Mouse (Mus musculus) frontal cortex, postnatal 36 days (tissue): ENCODE measurements around the gene Vmn1r213.

Experiments
- DNase-seq, 2 experiments: peaks; one replicate each; pipeline ENCODE4 v3.0.0; 2022; ENCODE audit warnings: low spot score in 2 of 2

Gene Vmn1r213

DNA sequence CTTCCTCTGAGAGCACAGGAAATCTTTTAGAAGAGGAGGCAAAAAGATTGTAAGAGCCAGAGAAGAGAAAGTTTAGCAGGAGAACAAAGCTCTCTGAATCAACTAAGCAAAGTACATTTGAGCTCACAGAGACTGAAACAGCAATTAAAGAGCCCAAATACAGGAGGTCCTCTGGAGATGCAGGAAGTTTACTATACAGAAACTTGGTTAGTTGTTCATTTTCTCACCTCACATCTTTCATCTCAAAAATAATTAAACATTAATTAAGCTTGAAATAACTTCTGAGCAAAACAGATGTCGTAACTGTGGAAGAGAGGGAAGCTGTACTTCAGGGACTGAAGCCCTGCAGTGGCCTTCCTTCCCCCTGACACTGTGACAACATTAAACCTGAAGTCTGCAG lies at the start of gene Vmn1r213:
Gene Vmn1r213, plus strand, starts transcription at position 301 of the 400 bp plus-strand sequence.
- no peak for DNase-seq

DNA sequence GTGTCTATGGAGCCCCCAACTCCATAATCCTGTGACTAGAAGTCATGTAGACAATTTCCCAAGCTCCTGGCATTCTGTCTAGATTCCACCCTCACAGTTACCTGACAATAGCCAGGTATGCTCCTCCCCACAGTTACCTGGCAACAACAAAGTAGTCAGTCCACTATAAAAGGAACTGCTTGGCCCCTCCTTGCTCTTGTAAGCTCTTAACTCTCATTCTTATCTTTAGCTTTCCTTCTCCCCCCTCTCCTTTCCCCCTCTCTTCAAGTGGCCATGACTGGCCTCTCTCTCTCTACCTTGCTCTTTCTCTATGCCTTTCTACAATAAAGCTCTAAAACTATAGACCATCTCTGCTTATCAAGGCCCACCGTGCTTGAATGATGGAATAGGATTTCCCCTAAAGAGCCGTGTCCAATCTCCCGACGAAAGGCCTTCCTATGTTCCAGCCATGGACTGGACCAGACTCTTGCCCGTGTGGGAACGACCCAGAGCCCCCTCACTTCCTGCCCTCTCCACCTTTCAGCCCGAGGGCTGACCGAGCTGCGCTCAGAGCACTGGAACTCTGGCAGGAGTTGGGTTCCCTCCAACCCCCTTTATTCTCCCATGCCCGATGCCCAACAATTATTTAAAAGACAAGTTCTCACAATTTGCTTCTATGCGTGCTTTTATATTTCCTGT lies 17.1 kb upstream of the Vmn1r213 start:
- no peak for DNase-seq

DNA sequence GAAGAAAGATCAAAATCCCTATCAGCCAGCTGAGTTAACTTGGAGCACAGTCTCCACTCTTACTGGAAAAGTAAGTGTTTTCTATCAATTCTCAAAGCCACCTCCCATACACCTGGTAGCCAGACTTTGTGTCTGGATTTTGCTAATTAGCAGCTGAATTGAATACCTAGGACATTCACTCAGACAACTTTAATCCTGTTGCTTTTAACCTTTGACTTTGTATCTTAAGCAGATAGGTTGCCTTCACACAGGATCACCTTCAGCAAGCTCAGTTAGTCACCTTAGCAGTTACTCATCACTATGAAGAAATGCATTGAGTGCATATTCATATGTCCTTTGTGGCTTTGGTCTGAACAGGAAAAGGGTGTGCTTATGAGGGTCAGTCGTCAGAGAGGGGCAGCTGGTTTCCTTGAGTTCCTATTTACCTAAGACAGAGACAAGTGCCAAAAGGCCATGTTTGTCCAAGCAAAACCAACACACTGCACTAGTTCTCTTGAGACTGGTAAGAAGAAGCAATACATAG lies 15.2 kb upstream of the Vmn1r213 start:
- no peak for DNase-seq

DNA sequence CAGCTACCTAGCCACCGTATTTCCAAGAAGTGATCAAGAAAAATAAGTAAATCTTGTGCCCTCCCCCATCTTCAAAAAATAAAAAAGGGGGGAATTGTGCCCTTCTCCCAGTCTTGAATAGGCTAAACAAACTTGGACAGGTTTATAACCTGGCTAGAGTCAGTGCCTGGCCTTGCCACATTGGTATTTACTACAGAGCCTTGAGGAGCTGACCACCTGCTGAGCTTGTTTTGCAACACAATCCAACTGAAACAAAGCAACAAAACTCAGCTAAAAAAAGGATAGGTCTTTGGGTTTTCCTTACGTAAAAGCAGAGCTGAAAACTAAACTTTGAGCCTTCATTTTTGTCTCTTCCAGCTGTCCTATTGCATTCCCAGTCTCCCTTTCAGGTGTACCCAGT lies 14.7 kb upstream of the Vmn1r213 start:
- no peak for DNase-seq

DNA sequence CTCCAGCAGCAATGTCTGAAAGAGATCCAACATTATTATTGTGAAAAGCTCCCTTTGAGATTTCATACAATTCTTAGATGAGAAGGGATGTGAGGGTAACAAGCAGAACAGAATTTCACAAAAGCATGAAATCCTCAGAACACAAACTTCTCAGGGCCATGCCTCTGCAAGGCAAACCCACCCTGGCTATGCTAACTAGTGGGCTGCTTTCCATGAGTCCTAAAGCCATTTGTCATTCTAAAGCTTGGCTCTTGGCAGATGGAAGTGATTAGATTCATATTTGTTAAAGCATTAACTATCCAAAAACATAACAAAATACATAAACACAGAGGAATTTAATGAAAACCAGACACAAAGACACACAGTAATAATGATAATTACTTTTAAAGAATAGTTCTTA lies 10.7 kb downstream of the Vmn1r213 start:
- no peak for DNase-seq

DNA sequence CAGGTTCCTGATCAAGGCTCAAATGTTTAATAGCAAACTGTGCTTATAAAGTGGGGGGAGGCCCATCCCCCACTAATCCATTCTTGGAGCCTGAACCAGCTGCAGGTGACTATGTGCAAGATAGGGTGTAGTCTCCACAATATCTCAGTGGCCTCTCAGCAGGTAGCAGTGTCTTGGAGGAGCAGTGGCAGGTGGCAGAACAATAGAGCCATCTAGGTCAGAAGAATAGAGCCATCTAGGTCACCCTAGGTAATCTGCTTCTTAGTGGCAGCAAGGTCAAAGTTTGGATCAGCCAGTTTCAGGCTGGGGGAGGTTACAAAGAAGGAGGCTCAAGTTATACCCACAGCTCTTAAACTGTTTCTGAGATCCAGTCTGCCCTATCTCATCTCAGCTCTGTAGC lies 17.4 kb downstream of the Vmn1r213 start:
- DNase-seq: no peak

DNA sequence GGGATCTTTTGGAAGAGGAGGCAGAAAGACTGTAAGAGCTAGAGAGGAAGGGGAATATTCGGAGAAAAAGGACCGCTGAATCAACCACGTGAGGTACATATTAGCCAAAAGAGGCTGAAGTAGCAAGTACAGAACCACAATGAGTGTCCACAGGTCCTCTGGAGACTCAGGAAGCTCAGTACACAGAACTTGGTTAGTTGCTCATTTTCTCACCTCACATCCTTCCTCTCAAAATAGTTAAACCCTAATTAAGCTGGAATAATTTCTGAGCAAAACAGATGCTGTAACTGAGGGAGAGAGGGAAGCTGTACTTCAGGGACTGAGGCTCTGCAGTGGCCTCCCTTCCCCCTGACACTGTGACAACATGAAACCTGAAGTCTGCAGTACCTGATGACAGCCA lies 22.7 kb downstream of the Vmn1r213 start, which contains the start of gene Vmn1r214:
Gene Vmn1r214, plus strand, starts transcription at position 301 of the 400 bp plus-strand sequence.
- DNase-seq: no peak

DNA sequence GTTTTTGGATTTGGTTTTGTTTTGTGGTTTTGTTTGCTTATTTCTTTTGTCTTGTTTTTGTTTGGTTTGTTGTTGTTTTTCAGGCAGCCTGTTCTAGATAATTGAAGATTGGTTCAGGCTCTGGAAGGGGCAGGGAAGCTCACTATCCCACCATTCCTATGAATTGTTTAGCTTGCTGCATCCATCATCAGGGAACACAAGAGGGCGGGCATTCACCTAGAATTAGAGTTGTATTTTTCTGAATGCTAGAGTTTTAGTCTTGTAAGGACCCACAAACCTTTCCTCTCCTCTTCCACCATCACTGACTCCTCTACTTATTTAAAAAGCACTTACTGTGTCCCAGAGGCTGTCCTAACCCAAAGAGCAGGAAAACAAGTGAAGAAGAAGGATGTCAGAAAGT lies 50.3 kb downstream of the Vmn1r213 start:
- no peak for DNase-seq
